Mouse (Mus musculus) ES-E14 (cell line): ENCODE data around the gene Gm20662.

Experiments used
- MAFK ChIP-seq: IDR thresholded peaks from 2 replicates; pipeline ENCODE4 v1.6.1; 2014; ENCODE audit warnings: mild to moderate bottlenecking, low read depth, low read length, inconsistent platforms; ENCODE audit not compliant: insufficient read depth
- ZC3H11A ChIP-seq: IDR thresholded peaks from 2 replicates; pipeline ENCODE4 v1.6.1; 2012; ENCODE audit warnings: low read depth, mild to moderate bottlenecking, inconsistent platforms, low read length, borderline replicate concordance
- ZNF384 ChIP-seq: IDR thresholded peaks from 2 replicates; pipeline ENCODE4 v1.6.1; 2012; ENCODE audit warnings: low read depth, low read length, inconsistent platforms

GRCm38 (mm10) chr9:108001922-108002770 lies 6.0 kb downstream of the Gm20662 start, which contains the start of gene Ip6k1:
- no peak for TF ChIP-seq ZC3H11A
- no peak for TF ChIP-seq ZNF384
- TF ChIP-seq MAFK: no peak
